8 mouse cellular contexts compared by ENCODE assay signal in genomic region chr1:130716513-130717290, GRCm38 (mm10). TPM values are rescaled to one million over a fixed set of nuclear protein-coding genes. Genes with fewer than 3 reads are reported as not detected.
DNase-seq lines count a peak whose midpoint lies in the region; ATAC-seq and TF ChIP-seq lines count a peak whose summit lies in the region.

No protein-coding gene starts in this region.

- under 1% methylated on average over 42 of the region's 42 CpGs for WGBS in hindbrain, postnatal 0 days
- WGBS in limb, embryonic 11.5 days, result 0% methylated on average over 42 of the region's 42 CpGs
- under 1% methylated on average over 42 of the region's 42 CpGs for WGBS in midbrain, embryonic 13.5 days
- under 1% methylated on average over 42 of the region's 42 CpGs for WGBS in thymus, adult 2 months

- DNase-seq in kidney, adult 8-10 months, result peak; percentile 41 to 47
- no peak for DNase-seq in kidney, adult 11 months
- DNase-seq in adipocyte (ENCODE audit: low spot score), result peak; percentile 51
- peak; percentile 59 for DNase-seq in hindbrain, postnatal 0 days (ENCODE audit: low spot score)
- no peak for DNase-seq in limb, embryonic 11.5 days (ENCODE audit: low spot score)
- peak; percentile 32 for DNase-seq in thymus, adult 2 months

- no peaks in the 10 kb centered on the region for H3K27me3 ChIP-seq in hindbrain, postnatal 0 days (ENCODE audit: insufficient read depth, low read length)
- no peaks in the 10 kb centered on the region for H3K27me3 ChIP-seq in limb, embryonic 11.5 days (ENCODE audit: control insufficient read depth, insufficient read depth, low read length)
- 0 out of 2 replicates have a peak, but pooled peaks cover 2% of the 10 kb centered on the region for H3K27me3 ChIP-seq in midbrain, embryonic 13.5 days
- H3K27me3 ChIP-seq in thymus, adult 2 months (ENCODE audit: control insufficient read depth, insufficient read depth, low read length), result no peaks in the 10 kb centered on the region

- no peak for TF ChIP-seq POLR2A in thymus, adult 2 months (IDR thresholded peaks at IDR 0.05; ENCODE audit: control insufficient read depth, extremely low read depth, insufficient read depth, low read length, poor library complexity)

- no peaks in the 10 kb centered on the region for H3K36me3 ChIP-seq in hindbrain, postnatal 0 days (ENCODE audit: insufficient read depth, low read length)
- no peaks in the 10 kb centered on the region for H3K36me3 ChIP-seq in limb, embryonic 11.5 days (ENCODE audit: control insufficient read depth, insufficient read depth, low read length)
- H3K36me3 ChIP-seq in midbrain, embryonic 13.5 days, result no peaks in the 10 kb centered on the region
- H3K36me3 ChIP-seq in thymus, adult 2 months (ENCODE audit: control insufficient read depth, insufficient read depth, low read length), result no peaks in the 10 kb centered on the region

- peak overlapping the region; percentile 96 for H3K9ac ChIP-seq in hindbrain, postnatal 0 days (replicated peaks; ENCODE audit: low read length)
- H3K9ac ChIP-seq in limb, embryonic 11.5 days (ENCODE audit: low read length), result peak overlapping the region; percentile 93
- peak overlapping the region; percentile 96 for H3K9ac ChIP-seq in midbrain, embryonic 13.5 days (replicated peaks)

- peak; percentile 23 for ATAC-seq in erythroid progenitor cell, adult 5-6 weeks (replicated peaks; ENCODE audit: low FRiP score, poor library complexity, severe bottlenecking)
- ATAC-seq in hindbrain, postnatal 0 days, result peak; percentile 4
- peak; percentile 8; the same call in 1 of the 2 replicates for ATAC-seq in limb, embryonic 11.5 days (ENCODE audit: insufficient number of reproducible peaks, low FRiP score, low TSS enrichment, low read depth)
- ATAC-seq in midbrain, embryonic 13.5 days, result peak; percentile 8

- no peaks in the 10 kb centered on the region for H3K9me3 ChIP-seq in hindbrain, postnatal 0 days (ENCODE audit: low read length)
- H3K9me3 ChIP-seq in limb, embryonic 11.5 days (ENCODE audit: control insufficient read depth, low read length), result no peaks in the 10 kb centered on the region
- no peaks in the 10 kb centered on the region for H3K9me3 ChIP-seq in midbrain, embryonic 13.5 days

- H3K27ac ChIP-seq in hindbrain, postnatal 0 days, result peak overlapping the region; percentile 90
- H3K27ac ChIP-seq in limb, embryonic 11.5 days (replicated peaks; ENCODE audit: low read depth, low read length), result no peak overlapping the region
- H3K27ac ChIP-seq in midbrain, embryonic 13.5 days, result peak overlapping the region; percentile 76
- H3K27ac ChIP-seq in thymus, adult 2 months (ENCODE audit: control insufficient read depth, insufficient read depth, low read length), result peak overlapping the region; percentile 66

- H3K4me2 ChIP-seq in hindbrain, postnatal 0 days (ENCODE audit: low read depth, low read length), result peak overlapping the region; percentile 100
- H3K4me2 ChIP-seq in limb, embryonic 11.5 days (ENCODE audit: low read depth, severe bottlenecking), result peak overlapping the region; percentile 99
- peak overlapping the region; percentile 98 for H3K4me2 ChIP-seq in midbrain, embryonic 13.5 days (replicated peaks)

- peak overlapping the region; percentile 95 for H3K4me3 ChIP-seq in hindbrain, postnatal 0 days (ENCODE audit: low read length)
- H3K4me3 ChIP-seq in limb, embryonic 11.5 days (ENCODE audit: low read depth, low read length), result peak overlapping the region; percentile 84
- peak overlapping the region; percentile 87 for H3K4me3 ChIP-seq in midbrain, embryonic 13.5 days (replicated peaks)
- peak overlapping the region; percentile 93 for H3K4me3 ChIP-seq in thymus, adult 2 months (ENCODE audit: control insufficient read depth, insufficient read depth, low read length)

- H3K4me1 ChIP-seq in hindbrain, postnatal 0 days (ENCODE audit: insufficient read depth, low read length), result peaks cover 7% of the 10 kb centered on the region; the same call in 1 of the 2 replicates
- H3K4me1 ChIP-seq in limb, embryonic 11.5 days (ENCODE audit: control insufficient read depth, insufficient read depth, low read length), result peaks cover 2% of the 10 kb centered on the region; the same call in 1 of the 2 replicates
- peaks cover 35% of the 10 kb centered on the region for H3K4me1 ChIP-seq in midbrain, embryonic 13.5 days (replicated peaks)
- H3K4me1 ChIP-seq in thymus, adult 2 months (replicated peaks; ENCODE audit: control insufficient read depth, insufficient read depth, low read length), result peaks cover 14% of the 10 kb centered on the region

- TF ChIP-seq CTCF in hindbrain, postnatal 0 days (IDR thresholded peaks at IDR 0.05; ENCODE audit: low read depth), result no peak
- no peak for TF ChIP-seq CTCF in thymus, adult 2 months (IDR thresholded peaks at IDR 0.05; ENCODE audit: borderline replicate concordance, control insufficient read depth, extremely low read depth, insufficient read depth, low read length, poor library complexity)

RNA-seq across cellular contexts. Expression of gene Yod1, which starts 0.4 kb away (rescaled TPM):
- 54.8 and 88.0 TPM in 2 replicates for total RNA-seq in erythroid progenitor cell, adult 5-6 weeks (2015; ENCODE audit: low replicate concordance)
- 53.1 and 58.8 TPM in 2 replicates for total RNA-seq in erythroid progenitor cell, adult 5-6 weeks (2017; ENCODE audit: low replicate concordance)
- 10.4 and 11.9 TPM in 2 replicates for total RNA-seq in hindbrain, postnatal 0 days (2014; rRNA removed)
- polyA plus RNA-seq in hindbrain, postnatal 0 days (2015; fragmentation: Nextera tagmentation; extraction: Ambion mirVana), result 19.3 and 20.7 TPM in 2 replicates
- 5.9 and 7.2 TPM in 2 replicates for polyA plus RNA-seq in limb, embryonic 11.5 days (2014; fragmentation: Nextera tagmentation; extraction: Ambion mirVana)
- polyA plus RNA-seq in midbrain, embryonic 13.5 days (2015; fragmentation: Nextera tagmentation; extraction: Ambion mirVana), result 20.5 and 23.5 TPM in 2 replicates
- polyA plus RNA-seq in thymus, adult 2 months (2012; rRNA removed), result 3.9 and 4.7 TPM in 2 replicates

RNA-seq across cellular contexts. Expression of gene Gm29427, which starts 1.1 kb away (rescaled TPM):
- total RNA-seq in erythroid progenitor cell, adult 5-6 weeks (2015; ENCODE audit: low replicate concordance), result not detected in 2 replicates
- not detected in 2 replicates for total RNA-seq in erythroid progenitor cell, adult 5-6 weeks (2017; ENCODE audit: low replicate concordance)
- not detected in 2 replicates for total RNA-seq in hindbrain, postnatal 0 days (2014; rRNA removed)
- not detected in 2 replicates for polyA plus RNA-seq in hindbrain, postnatal 0 days (2015; fragmentation: Nextera tagmentation; extraction: Ambion mirVana)
- polyA plus RNA-seq in limb, embryonic 11.5 days (2014; fragmentation: Nextera tagmentation; extraction: Ambion mirVana), result not detected in 2 replicates
- polyA plus RNA-seq in midbrain, embryonic 13.5 days (2015; fragmentation: Nextera tagmentation; extraction: Ambion mirVana), result 0.09 TPM in 1 of 2 replicates, not detected in the other
- polyA plus RNA-seq in thymus, adult 2 months (2012; rRNA removed), result 0.09 TPM in 1 of 2 replicates, not detected in the other

RNA-seq across cellular contexts. Expression of gene Pfkfb2, which starts 12.4 kb away (rescaled TPM):
- 23.5 and 26.7 TPM in 2 replicates for total RNA-seq in erythroid progenitor cell, adult 5-6 weeks (2015; ENCODE audit: low replicate concordance)
- 38.4 and 45.7 TPM in 2 replicates for total RNA-seq in erythroid progenitor cell, adult 5-6 weeks (2017; ENCODE audit: low replicate concordance)
- total RNA-seq in hindbrain, postnatal 0 days (2014; rRNA removed), result 23.6 and 30.0 TPM in 2 replicates
- 13.3 and 13.5 TPM in 2 replicates for polyA plus RNA-seq in hindbrain, postnatal 0 days (2015; fragmentation: Nextera tagmentation; extraction: Ambion mirVana)
- 4.5 and 5.8 TPM in 2 replicates for polyA plus RNA-seq in limb, embryonic 11.5 days (2014; fragmentation: Nextera tagmentation; extraction: Ambion mirVana)
- polyA plus RNA-seq in midbrain, embryonic 13.5 days (2015; fragmentation: Nextera tagmentation; extraction: Ambion mirVana), result 21.3 and 21.5 TPM in 2 replicates
- 9.2 and 9.5 TPM in 2 replicates for polyA plus RNA-seq in thymus, adult 2 months (2012; rRNA removed)

RNA-seq across cellular contexts. Expression of gene AA986860, which starts 15.1 kb away (rescaled TPM):
- 8.6 and 11.3 TPM in 2 replicates for total RNA-seq in erythroid progenitor cell, adult 5-6 weeks (2015; ENCODE audit: low replicate concordance)
- 8.0 and 9.4 TPM in 2 replicates for total RNA-seq in erythroid progenitor cell, adult 5-6 weeks (2017; ENCODE audit: low replicate concordance)
- total RNA-seq in hindbrain, postnatal 0 days (2014; rRNA removed), result 0.32 and 1.3 TPM in 2 replicates
- polyA plus RNA-seq in hindbrain, postnatal 0 days (2015; fragmentation: Nextera tagmentation; extraction: Ambion mirVana), result 0.58 and 0.59 TPM in 2 replicates
- polyA plus RNA-seq in limb, embryonic 11.5 days (2014; fragmentation: Nextera tagmentation; extraction: Ambion mirVana), result 0.34 and 0.59 TPM in 2 replicates
- polyA plus RNA-seq in midbrain, embryonic 13.5 days (2015; fragmentation: Nextera tagmentation; extraction: Ambion mirVana), result 0.43 and 0.71 TPM in 2 replicates
- 0.54 and 1.1 TPM in 2 replicates for polyA plus RNA-seq in thymus, adult 2 months (2012; rRNA removed)

RNA-seq across cellular contexts. Expression of gene C4bp, which starts 55.3 kb away (rescaled TPM):
- not detected in 2 replicates for total RNA-seq in erythroid progenitor cell, adult 5-6 weeks (2015; ENCODE audit: low replicate concordance)
- total RNA-seq in erythroid progenitor cell, adult 5-6 weeks (2017; ENCODE audit: low replicate concordance), result not detected in 2 replicates
- not detected in 2 replicates for total RNA-seq in hindbrain, postnatal 0 days (2014; rRNA removed)
- 0.08 and 0.18 TPM in 2 replicates for polyA plus RNA-seq in hindbrain, postnatal 0 days (2015; fragmentation: Nextera tagmentation; extraction: Ambion mirVana)
- not detected in 2 replicates for polyA plus RNA-seq in limb, embryonic 11.5 days (2014; fragmentation: Nextera tagmentation; extraction: Ambion mirVana)
- polyA plus RNA-seq in midbrain, embryonic 13.5 days (2015; fragmentation: Nextera tagmentation; extraction: Ambion mirVana), result not detected in 2 replicates
- 0.19 and 0.77 TPM in 2 replicates for polyA plus RNA-seq in thymus, adult 2 months (2012; rRNA removed)

Comparison
In these comparisons a context has a peak if more than half of its experiments do, and no peak if none do; other contexts are left out.
1. DNase-seq: peak in kidney, adult 8-10 months (2 of 2), adipocyte (single experiment), hindbrain, postnatal 0 days (single experiment) and thymus, adult 2 months (single experiment); none in kidney, adult 11 months (single experiment) and limb, embryonic 11.5 days (single experiment).
2. Peak in every context shown above with its lines, with median percentiles within 50 percentile points of each other: ATAC-seq, H3K4me2 ChIP-seq, H3K4me3 ChIP-seq and H3K9ac ChIP-seq.